Mouse (Mus musculus) CH12.LX (cell line): ENCODE measurements around the gene Zg16. TPM values are rescaled to one million over a fixed set of nuclear protein-coding genes. Genes with fewer than 3 reads are reported as not detected.
A peak's percentile ranks its signal among the peaks of the same experiment; 100 is the strongest.

ENCODE experiments used
- DNase-seq: peaks from one replicate; pipeline ENCODE4 v3.0.0-alpha.2; 2013; ENCODE audit errors: extremely low read depth
- H3K27ac ChIP-seq: 2 replicates; pipeline ENCODE4 v1.5.1; 2012; ENCODE audit warnings: low read depth, mild to moderate bottlenecking, control low read depth, moderate library complexity; ENCODE audit not compliant: insufficient read depth
- H3K27me3 ChIP-seq: replicated peaks from 2 replicates; pipeline ENCODE3; 2012; ENCODE audit warnings: inconsistent platforms
- H3K36me3 ChIP-seq, 2 experiments: replicated peaks in 1 of 2; 2 replicates each; pipeline versions ENCODE3 to v1.6.1; 2012; ENCODE audit warnings: inconsistent platforms in 1 of 2, low read length in 1 of 2, mild to moderate bottlenecking in 1 of 2, mixed read lengths in 1 of 2, moderate library complexity in 1 of 2; ENCODE audit not compliant: control insufficient read depth in 1 of 2, insufficient read depth in 1 of 2
- H3K4me1 ChIP-seq, 2 experiments: 2 replicates each; pipeline ENCODE4 v1.6.1; 2012; ENCODE audit warnings: inconsistent platforms in 1 of 2, moderate library complexity in 1 of 2; ENCODE audit not compliant: insufficient read depth in 2 of 2, control insufficient read depth in 1 of 2
- H3K4me2 ChIP-seq: 2 replicates; pipeline ENCODE4 v1.6.1; 2012; ENCODE audit warnings: low read depth, mild to moderate bottlenecking, control low read depth; ENCODE audit not compliant: poor library complexity, insufficient read depth, severe bottlenecking
- H3K4me3 ChIP-seq, 3 experiments: fragments of 150-350 bp in 1 of 3; sonication (generic) in 1 of 3; replicated peaks in 1 of 3; 2 replicates each; pipeline versions ENCODE3 to v1.5.1; 2011 to 2012; ENCODE audit warnings: low read depth in 2 of 3, low read length in 2 of 3, mild to moderate bottlenecking in 2 of 3, moderate library complexity in 2 of 3, control low read depth in 1 of 3, improper control_type of control experiment in 1 of 3, inconsistent platforms in 1 of 3, mixed read lengths in 1 of 3; ENCODE audit not compliant: poor library complexity in 1 of 3
- H3K79me2 ChIP-seq: replicated peaks from 2 replicates; pipeline ENCODE4 v1.6.1; 2012; ENCODE audit warnings: mild to moderate bottlenecking, moderate library complexity; ENCODE audit not compliant: control insufficient read depth, poor library complexity, insufficient read depth, severe bottlenecking; ENCODE audit errors: extremely low read depth
- H3K9ac ChIP-seq: 2 replicates; pipeline ENCODE4 v1.6.1; 2012; ENCODE audit warnings: low read depth, mild to moderate bottlenecking, control low read depth, moderate library complexity; ENCODE audit not compliant: insufficient read depth
- H3K9me3 ChIP-seq: replicated peaks from 2 replicates; pipeline ENCODE3; 2012; ENCODE audit warnings: low read length, inconsistent platforms, mixed read lengths
- BHLHE40 ChIP-seq: IDR thresholded peaks from 2 replicates; pipeline ENCODE4 v1.6.1; 2011; ENCODE audit warnings: mild to moderate bottlenecking, low read depth, low read length, improper control_type of control experiment
- CTCF ChIP-seq, 2 experiments: IDR thresholded peaks in 1 of 2; conservative IDR thresholded peaks in 1 of 2; 2 replicates each; pipeline ENCODE4 v1.5.1; 2011 to 2012; ENCODE audit warnings: low read depth in 2 of 2, low read length in 2 of 2, improper control_type of control experiment in 1 of 2, inconsistent platforms in 1 of 2, mild to moderate bottlenecking in 1 of 2, moderate library complexity in 1 of 2
- EP300 ChIP-seq: IDR thresholded peaks from 2 replicates; pipeline ENCODE4 v1.6.1; 2011; ENCODE audit warnings: low read length, improper control_type of control experiment
- GABPA ChIP-seq: IDR thresholded peaks from 2 replicates; pipeline ENCODE4 v1.6.1; 2012; ENCODE audit warnings: low read depth, low read length, improper control_type of control experiment, inconsistent platforms; ENCODE audit not compliant: insufficient replicate concordance
- IRF4 ChIP-seq: IDR thresholded peaks from 2 replicates; pipeline ENCODE4 v1.6.1; 2014; ENCODE audit warnings: low read depth, mild to moderate bottlenecking, inconsistent platforms, low read length, improper control_type of control experiment
- JUN ChIP-seq: IDR thresholded peaks from 2 replicates; pipeline ENCODE4 v1.6.1; 2011; ENCODE audit warnings: low read depth, mild to moderate bottlenecking, low read length, improper control_type of control experiment, moderate library complexity; ENCODE audit not compliant: insufficient read depth
- KAT2A ChIP-seq: IDR thresholded peaks from 2 replicates; pipeline ENCODE4 v1.6.1; 2012; ENCODE audit warnings: low read length, improper control_type of control experiment, inconsistent platforms; ENCODE audit not compliant: insufficient replicate concordance
- MAX ChIP-seq: IDR thresholded peaks from 2 replicates; pipeline ENCODE4 v1.6.1; 2011; ENCODE audit warnings: low read length, improper control_type of control experiment
- MEF2A ChIP-seq: IDR thresholded peaks from 2 replicates; pipeline ENCODE4 v1.6.1; 2014; ENCODE audit warnings: low read depth, mild to moderate bottlenecking, inconsistent platforms, low read length, improper control_type of control experiment, borderline replicate concordance
- NELFE ChIP-seq: IDR thresholded peaks from 2 replicates; pipeline ENCODE4 v1.6.1; 2011; ENCODE audit warnings: low read depth, low read length, improper control_type of control experiment
- POLR2A ChIP-seq: IDR thresholded peaks from 2 replicates; pipeline ENCODE4 v1.6.1; 2011; ENCODE audit warnings: low read depth, mild to moderate bottlenecking, improper control_type of control experiment, low read length
- POLR2AphosphoS2 ChIP-seq: IDR thresholded peaks from 2 replicates; pipeline ENCODE4 v1.6.1; 2011; ENCODE audit warnings: low read depth, low read length, improper control_type of control experiment
- RAD21 ChIP-seq: IDR thresholded peaks from 2 replicates; pipeline ENCODE4 v1.6.1; 2011; ENCODE audit warnings: low read depth, mild to moderate bottlenecking, low read length, improper control_type of control experiment, moderate library complexity
- RCOR1 ChIP-seq: conservative IDR thresholded peaks from 2 replicates; pipeline ENCODE4 v1.6.1; 2012; ENCODE audit warnings: low read depth, mild to moderate bottlenecking, inconsistent platforms, low read length, improper control_type of control experiment
- SMC3 ChIP-seq: IDR thresholded peaks from 2 replicates; pipeline ENCODE4 v1.6.1; 2011; ENCODE audit warnings: low read depth, low read length, improper control_type of control experiment
- UBTF ChIP-seq: IDR thresholded peaks from 2 replicates; pipeline ENCODE4 v1.6.1; 2012; ENCODE audit warnings: low read depth, mild to moderate bottlenecking, inconsistent platforms, low read length, improper control_type of control experiment, moderate library complexity
- ZKSCAN1 ChIP-seq: IDR thresholded peaks from 2 replicates; pipeline ENCODE4 v1.6.1; 2012; ENCODE audit warnings: low read depth, inconsistent platforms, low read length, improper control_type of control experiment, borderline replicate concordance
- ZNF384 ChIP-seq: IDR thresholded peaks from 2 replicates; pipeline ENCODE4 v1.6.1; 2012; ENCODE audit warnings: low read depth, low read length, improper control_type of control experiment, inconsistent platforms
- dilution Hi-C: fragments of 300-500 bp; cut with MboI; formaldehyde crosslinking; loops from 2 replicates; pipeline ENCODE4 v1.14.3; 2020; ENCODE audit warnings: low sequenced_read_pairs; ENCODE audit not compliant: extremely low pct_unique_long_range_greater_than_20kb, extremely low pct_ligation_motif_present
- in situ Hi-C: fragments of 300-500 bp; cut with MboI; formaldehyde crosslinking; loops from 3 replicates; pipeline ENCODE4 v1.14.3; 2019; ENCODE audit warnings: low sequenced_read_pairs, low pct_ligation_motif_present, low pct_unique_long_range_greater_than_20kb, mixed read lengths
- polyA plus RNA-seq: library from polyadenylated mRNA; unstranded; fragments of >175 nt; gene quantifications from 2 replicates; pipeline ENCODE4 v1.2.1, GENCODE M21; 2012; ENCODE audit warnings: low read depth; ENCODE audit not compliant: insufficient read length
- total RNA-seq, 2 experiments: library from RNA; depleted of rRNA; stranded (reverse); fragments of 300-350 nt in 1 of 2; fragments of >200 nt in 1 of 2; gene quantifications; 2 replicates each; pipeline ENCODE4 v1.2.3; 2012 to 2014

Zg16 gene
- total and polyA plus RNA-seq, 3 experiments, result not detected

DNA sequence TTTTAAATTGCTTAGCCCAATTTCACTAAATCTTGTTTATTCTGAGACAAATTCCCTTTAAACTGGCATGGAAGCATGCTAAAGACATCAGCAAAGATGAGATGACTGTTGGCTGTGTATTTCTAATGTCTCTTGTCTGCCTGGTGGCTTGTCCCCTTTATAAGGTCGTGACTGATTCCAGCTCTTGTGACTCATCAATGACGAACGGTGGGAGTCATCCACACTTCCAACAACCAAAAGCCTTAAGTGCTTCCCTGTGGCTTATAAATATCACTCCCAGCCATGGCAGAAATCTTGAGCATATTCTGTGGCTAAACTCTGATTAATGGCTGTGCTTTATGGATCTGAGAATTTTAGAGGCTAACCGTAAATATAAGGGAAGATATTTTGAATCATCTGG is 20.8 kb downstream of the Zg16 start:
- H3K79me2 ChIP-seq, result no peaks in the 10 kb centered on the region
- H3K9me3 ChIP-seq, result no peaks in the 10 kb centered on the region
- DNase-seq, result no peak
- in situ Hi-C loops, result no loop called here
- H3K4me1 ChIP-seq, result peaks cover 0 to 6% of the 10 kb centered on the region in 2 experiments; a peak in 1 of 4 replicates
- dilution Hi-C loops, result no loop called here
- no peak for TF ChIP-seq RAD21
- TF ChIP-seq RCOR1, result no peak
- TF ChIP-seq POLR2A, result no peak
- no peak for TF ChIP-seq MEF2A
- TF ChIP-seq KAT2A, result no peak
- TF ChIP-seq ZNF384, result no peak
- no peak for TF ChIP-seq IRF4
- TF ChIP-seq POLR2AphosphoS2, result no peak
- TF ChIP-seq GABPA, result no peak
- no peak for TF ChIP-seq ZKSCAN1
- no peak for TF ChIP-seq MAX
- no peak for TF ChIP-seq NELFE
- H3K27ac ChIP-seq, result no peak overlapping the region
- H3K4me2 ChIP-seq, result no peak overlapping the region
- H3K36me3 ChIP-seq, result no peaks in the 10 kb centered on the region
- no peaks in the 10 kb centered on the region for H3K27me3 ChIP-seq
- no peak overlapping the region for H3K4me3 ChIP-seq
- no peak overlapping the region for H3K9ac ChIP-seq

DNA sequence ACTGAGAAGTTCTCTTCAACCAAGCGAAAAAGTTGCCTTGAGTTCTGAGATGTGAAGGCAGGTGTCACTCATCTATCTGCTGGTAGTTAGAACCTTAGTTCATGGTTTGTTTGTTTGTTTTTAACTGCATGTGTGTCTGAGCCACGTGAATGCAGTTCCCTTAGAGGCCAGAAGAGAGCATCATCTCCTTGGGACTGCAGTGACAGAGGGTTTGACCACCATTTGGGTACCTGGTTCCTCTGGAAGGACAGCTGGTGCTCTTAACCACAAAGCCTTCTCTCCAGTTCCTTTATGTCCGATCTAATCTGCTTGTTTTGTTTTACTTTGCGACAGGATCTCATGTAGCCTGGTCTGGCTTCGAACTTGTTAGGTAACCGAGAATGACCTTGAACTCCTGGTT is 21.6 kb downstream of the Zg16 start:
- no peaks in the 10 kb centered on the region for H3K27me3 ChIP-seq
- no peak overlapping the region for H3K4me3 ChIP-seq
- H3K27ac ChIP-seq, result no peak overlapping the region
- no peaks in the 10 kb centered on the region for H3K9me3 ChIP-seq
- no peak for TF ChIP-seq EP300
- TF ChIP-seq CTCF (conservative IDR thresholded peaks at IDR 0.05 in 1 of 2, IDR thresholded peaks at IDR 0.05 in 1 of 2; ENCODE audit: low read depth in 2 of 2, low read length in 2 of 2), result peak in 1 of 2 experiments; percentile 28; a peak in 2 of 4 replicates
- TF ChIP-seq SMC3, result peak; percentile 31
- no peak for TF ChIP-seq JUN
- no peak for TF ChIP-seq UBTF
- TF ChIP-seq BHLHE40, result no peak
- no peak overlapping the region for H3K9ac ChIP-seq
- no peaks in the 10 kb centered on the region for H3K79me2 ChIP-seq
- dilution Hi-C loops, result no loop called here
- no peaks in the 10 kb centered on the region for H3K36me3 ChIP-seq
- H3K4me1 ChIP-seq, result peaks cover 0 to 6% of the 10 kb centered on the region in 2 experiments; a peak in 1 of 4 replicates
- H3K4me2 ChIP-seq, result no peak overlapping the region
- DNase-seq, result no peak
- in situ Hi-C loops, result no loop called here
